Mouse (Mus musculus) megakaryocyte, adult 5-6 weeks (primary cell): ENCODE results near the gene Gm11565. TPM values are rescaled to one million over a fixed set of nuclear protein-coding genes. Genes with fewer than 3 reads are reported as not detected.
"Not testable (repeated sequence)": the region's sequence is repeated elsewhere in the genome, so short reads cannot be mapped to it uniquely, and the experiment has no call there.

Experiments used
- ATAC-seq: 2 replicates; pipeline ENCODE4 v1.8.0; 2016; ENCODE audit warnings: mild to moderate bottlenecking, inconsistent platforms; ENCODE audit not compliant: poor library complexity, severe bottlenecking
- total RNA-seq, 2 experiments: library from RNA; stranded (forward) in 1 of 2; stranded (reverse) in 1 of 2; fragments of 153-499, 151-499 nt in 1 of 2; fragments of 221-1000, 200-1000 nt in 1 of 2; gene quantifications; 2 replicates each; pipeline versions ENCODE4 v1.2.3 to v1.2.4; 2015 to 2017

The Gm11565 gene
- total RNA-seq (2015) (not detected in 2 replicates), total RNA-seq (2017) (not detected in 2 replicates)

GRCm38 (mm10) chr11:99914451-99914850 lies at the start of gene Gm11565:
Gene Gm11565 (plus strand): TSS chr11:99914751.
- ATAC-seq: no peak

- ATAC-seq: not testable (repeated sequence)
Observed at GRCm38 (mm10) chr11:99873089-99873488, 41.5 kb upstream of the Gm11565 start, which contains the start of gene Krtap9-1. Gene Krtap9-1 (plus strand): TSS chr11:99873389.

GRCm38 (mm10) chr11:99878887-99879286 lies 35.7 kb upstream of the Gm11565 start, which contains the start of gene Gm11567:
Gene Gm11567 (plus strand): TSS chr11:99879187.
- not testable (repeated sequence) for ATAC-seq

GRCm38 (mm10) chr11:99907620-99908019 lies 6.9 kb upstream of the Gm11565 start, which contains the start of gene Krtap31-1:
Gene Krtap31-1 (plus strand): TSS chr11:99907920.
- no peak for ATAC-seq

GRCm38 (mm10) chr11:99935991-99936390 lies 21.4 kb downstream of the Gm11565 start, which contains the start of gene Krtap31-2:
Gene Krtap31-2 (plus strand): TSS chr11:99936291.
- no peak for ATAC-seq

GRCm38 (mm10) chr11:99937751-99938264 lies 23.3 kb downstream of the Gm11565 start:
- no peak for ATAC-seq

- no peak for ATAC-seq
Observed at GRCm38 (mm10) chr11:99948175-99948574, 33.6 kb downstream of the Gm11565 start, which contains the start of gene Krtap9-5. Gene Krtap9-5 (plus strand): TSS chr11:99948475.

GRCm38 (mm10) chr11:99964213-99964612 lies 49.7 kb downstream of the Gm11565 start:
- ATAC-seq: no peak

Other genes starting within 250 kb of the Gm11565 start
Only the 30 nearest of the 33 such genes appear.
- gene Gm14180, start 180.5 kb upstream of the Gm11565 start, total RNA-seq (2015): not detected in 2 replicates
- not detected in 2 replicates for gene Gm14180, start 180.5 kb upstream of the Gm11565 start, total RNA-seq (2017)
- gene Gm11595, start 141.8 kb upstream of the Gm11565 start, total RNA-seq (2015): not detected in 2 replicates
- not detected in 2 replicates for gene Gm11595, start 141.8 kb upstream of the Gm11565 start, total RNA-seq (2017)
- not detected in 2 replicates for gene Krtap4-8, start 134.0 kb upstream of the Gm11565 start, total RNA-seq (2015)
- not detected in 2 replicates for gene Krtap4-8, start 134.0 kb upstream of the Gm11565 start, total RNA-seq (2017)
- gene Krtap4-9, start 129.6 kb upstream of the Gm11565 start, total RNA-seq (2015): not detected in 2 replicates
- not detected in 2 replicates for gene Krtap4-9, start 129.6 kb upstream of the Gm11565 start, total RNA-seq (2017)
- not detected in 2 replicates for gene Gm11596, start 121.3 kb upstream of the Gm11565 start, total RNA-seq (2015)
- not detected in 2 replicates for gene Gm11596, start 121.3 kb upstream of the Gm11565 start, total RNA-seq (2017)
- gene Gm11569, start 115.8 kb upstream of the Gm11565 start, total RNA-seq (2015): not detected in 2 replicates
- not detected in 2 replicates for gene Gm11569, start 115.8 kb upstream of the Gm11565 start, total RNA-seq (2017)
- not detected in 2 replicates for gene Gm11554, start 110.3 kb upstream of the Gm11565 start, total RNA-seq (2015)
- not detected in 2 replicates for gene Gm11554, start 110.3 kb upstream of the Gm11565 start, total RNA-seq (2017)
- gene Krtap4-13, start 104.9 kb upstream of the Gm11565 start, total RNA-seq (2015): not detected in 2 replicates
- gene Krtap4-13, start 104.9 kb upstream of the Gm11565 start, total RNA-seq (2017): not detected in 2 replicates
- not detected in 2 replicates for gene Gm11564, start 99.1 kb upstream of the Gm11565 start, total RNA-seq (2015)
- gene Gm11564, start 99.1 kb upstream of the Gm11565 start, total RNA-seq (2017): not detected in 2 replicates
- gene 2300003K06Rik, start 76.7 kb upstream of the Gm11565 start, total RNA-seq (2015): not detected in 2 replicates
- not detected in 2 replicates for gene 2300003K06Rik, start 76.7 kb upstream of the Gm11565 start, total RNA-seq (2017)
- gene Krtap4-16, start 63.1 kb upstream of the Gm11565 start, total RNA-seq (2015): not detected in 2 replicates
- not detected in 2 replicates for gene Krtap4-16, start 63.1 kb upstream of the Gm11565 start, total RNA-seq (2017)
- gene Gm11568, start 56.8 kb upstream of the Gm11565 start, total RNA-seq (2015): not detected in 2 replicates
- not detected in 2 replicates for gene Gm11568, start 56.8 kb upstream of the Gm11565 start, total RNA-seq (2017)
- gene Gm11559, start 50.3 kb upstream of the Gm11565 start, total RNA-seq (2015): not detected in 2 replicates
- not detected in 2 replicates for gene Gm11559, start 50.3 kb upstream of the Gm11565 start, total RNA-seq (2017)
- gene Krtap9-1, start 41.4 kb upstream of the Gm11565 start, total RNA-seq (2015): not detected in 2 replicates
- gene Krtap9-1, start 41.4 kb upstream of the Gm11565 start, total RNA-seq (2017): not detected in 2 replicates
- not detected in 2 replicates for gene Gm11567, start 35.6 kb upstream of the Gm11565 start, total RNA-seq (2015)
- not detected in 2 replicates for gene Gm11567, start 35.6 kb upstream of the Gm11565 start, total RNA-seq (2017)
- not detected in 2 replicates for gene Krtap31-1, start 6.8 kb upstream of the Gm11565 start, total RNA-seq (2015)
- gene Krtap31-1, start 6.8 kb upstream of the Gm11565 start, total RNA-seq (2017): not detected in 2 replicates
- gene Krtap31-2, start 21.5 kb downstream of the Gm11565 start, total RNA-seq (2015): not detected in 2 replicates
- not detected in 2 replicates for gene Krtap31-2, start 21.5 kb downstream of the Gm11565 start, total RNA-seq (2017)
- not detected in 2 replicates for gene Krtap9-5, start 33.7 kb downstream of the Gm11565 start, total RNA-seq (2015)
- gene Krtap9-5, start 33.7 kb downstream of the Gm11565 start, total RNA-seq (2017): not detected in 2 replicates
- gene Krtap29-1, start 64.3 kb downstream of the Gm11565 start, total RNA-seq (2015): not detected in 2 replicates
- gene Krtap29-1, start 64.3 kb downstream of the Gm11565 start, total RNA-seq (2017): not detected in 2 replicates
- gene Krtap16-1, start 71.8 kb downstream of the Gm11565 start, total RNA-seq (2015): not detected in 2 replicates
- gene Krtap16-1, start 71.8 kb downstream of the Gm11565 start, total RNA-seq (2017): not detected in 2 replicates
- not detected in 2 replicates for gene Krtap17-1, start 79.2 kb downstream of the Gm11565 start, total RNA-seq (2015)
- not detected in 2 replicates for gene Krtap17-1, start 79.2 kb downstream of the Gm11565 start, total RNA-seq (2017)
- not detected in 2 replicates for gene Krt33a, start 101.5 kb downstream of the Gm11565 start, total RNA-seq (2015)
- not detected in 2 replicates for gene Krt33a, start 101.5 kb downstream of the Gm11565 start, total RNA-seq (2017)
- gene Krt33b, start 115.1 kb downstream of the Gm11565 start, total RNA-seq (2015): not detected in 2 replicates
- gene Krt33b, start 115.1 kb downstream of the Gm11565 start, total RNA-seq (2017): not detected in 2 replicates
- gene Krt34, start 126.8 kb downstream of the Gm11565 start, total RNA-seq (2015): not detected in 2 replicates
- not detected in 2 replicates for gene Krt34, start 126.8 kb downstream of the Gm11565 start, total RNA-seq (2017)
- not detected in 2 replicates for gene Krt31, start 135.8 kb downstream of the Gm11565 start, total RNA-seq (2015)
- not detected in 2 replicates for gene Krt31, start 135.8 kb downstream of the Gm11565 start, total RNA-seq (2017)
- not detected in 2 replicates for gene Krt32, start 173.5 kb downstream of the Gm11565 start, total RNA-seq (2015)
- gene Krt32, start 173.5 kb downstream of the Gm11565 start, total RNA-seq (2017): not detected in 2 replicates
- gene Krt35, start 181.5 kb downstream of the Gm11565 start, total RNA-seq (2015): not detected in 2 replicates
- not detected in 2 replicates for gene Krt35, start 181.5 kb downstream of the Gm11565 start, total RNA-seq (2017)
- not detected in 2 replicates for gene Krt36, start 190.9 kb downstream of the Gm11565 start, total RNA-seq (2015)
- gene Krt36, start 190.9 kb downstream of the Gm11565 start, total RNA-seq (2017): not detected in 2 replicates
- not detected in 2 replicates for gene Krt13, start 206.8 kb downstream of the Gm11565 start, total RNA-seq (2015)
- gene Krt13, start 206.8 kb downstream of the Gm11565 start, total RNA-seq (2017): not detected in 2 replicates
- gene Krt15, start 221.2 kb downstream of the Gm11565 start, total RNA-seq (2015): not detected in 2 replicates
- not detected in 2 replicates for gene Krt15, start 221.2 kb downstream of the Gm11565 start, total RNA-seq (2017)